Mouse (Mus musculus) monocyte, adult 2 months (primary cell): ENCODE data around the gene Tead2.

Experiments used
- DNase-seq, 2 experiments: peaks; one replicate each; pipeline ENCODE4 v3.0.0; 2022; ENCODE audit warnings: low spot score in 2 of 2, low read depth in 1 of 2

Tead2 gene

DNA sequence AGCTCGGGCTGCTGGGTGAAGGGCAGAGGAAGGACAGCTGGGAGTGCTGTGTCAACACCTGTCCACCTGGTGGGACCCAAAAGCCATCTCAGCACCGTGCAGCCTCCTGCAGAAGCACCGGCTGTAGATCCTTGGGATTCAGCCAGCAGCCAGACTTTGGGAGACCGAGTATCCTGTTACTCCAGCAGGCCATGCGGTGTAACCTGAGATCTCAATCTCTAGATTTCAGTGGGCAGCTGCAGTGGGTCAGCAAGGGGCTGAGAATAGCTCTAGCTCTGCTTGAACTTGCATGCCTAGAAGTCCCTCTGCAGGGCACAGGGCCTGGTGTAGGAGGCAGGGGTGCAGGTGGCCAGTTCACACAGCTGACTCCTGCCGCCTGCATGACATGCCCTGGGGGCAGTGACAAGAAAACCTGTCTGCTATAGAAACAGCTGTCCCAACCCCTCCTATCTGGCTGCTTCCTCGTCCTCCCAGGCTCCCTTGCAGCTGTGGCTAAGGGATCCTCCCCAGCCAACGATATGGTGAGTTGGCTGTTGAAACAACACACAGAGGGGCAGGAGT, 23.7 kb upstream of the Tead2 start:
- DNase-seq = no peak

DNA sequence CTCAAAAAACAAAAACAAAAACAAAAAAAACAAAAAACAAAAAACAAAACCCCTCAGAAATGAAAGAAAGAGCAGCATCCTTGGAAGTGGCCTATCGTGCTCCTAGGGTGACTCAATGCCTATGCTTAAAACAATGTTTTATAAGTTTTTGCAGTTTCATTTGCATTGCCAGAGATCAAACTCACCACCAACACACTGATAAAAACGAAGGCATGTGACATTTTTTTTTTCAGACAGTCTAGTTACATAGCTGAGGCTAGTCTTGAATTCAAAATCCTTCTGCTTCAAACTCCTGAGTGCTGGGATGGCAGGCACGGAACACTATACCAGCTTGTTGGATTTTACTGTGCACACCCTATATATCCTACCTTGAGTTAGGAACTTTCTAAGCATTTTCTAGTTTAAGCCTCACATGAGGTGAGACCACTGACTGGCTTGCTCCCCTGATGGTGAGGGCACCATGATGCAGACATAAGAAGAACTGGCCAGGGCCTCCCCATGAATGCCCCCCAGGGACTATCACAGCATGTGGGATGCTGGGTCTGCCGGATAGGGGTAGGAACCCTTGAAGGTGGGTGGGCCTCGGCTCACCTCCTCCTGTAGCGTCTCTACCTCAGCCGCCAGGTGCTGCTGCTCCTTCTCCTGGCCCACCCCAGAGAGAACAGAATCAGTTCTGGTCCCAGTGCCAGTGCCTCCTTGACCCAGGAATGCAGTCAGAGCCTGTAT, 22.8 kb upstream of the Tead2 start:
- DNase-seq = no peak

DNA sequence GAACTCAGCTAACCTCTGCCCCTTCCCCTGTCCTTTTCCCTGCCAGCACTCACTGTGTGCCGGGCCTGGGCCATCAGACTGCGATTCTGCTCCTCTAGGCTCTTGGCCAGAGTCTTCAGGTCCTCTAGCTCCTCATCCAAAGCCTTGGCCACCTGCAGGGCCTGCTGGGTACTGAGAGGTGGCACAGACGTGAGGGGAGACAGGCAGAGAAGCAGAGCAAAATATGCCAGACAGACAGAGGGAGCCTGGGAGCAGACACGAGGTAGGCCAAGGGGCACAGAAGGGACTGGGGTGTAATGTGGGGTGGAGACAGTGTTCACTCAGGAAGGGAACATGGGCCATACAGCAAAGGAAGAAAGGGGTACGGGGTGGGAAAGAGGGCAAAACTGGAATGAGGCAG, 22.1 kb upstream of the Tead2 start:
- DNase-seq = no peak

DNA sequence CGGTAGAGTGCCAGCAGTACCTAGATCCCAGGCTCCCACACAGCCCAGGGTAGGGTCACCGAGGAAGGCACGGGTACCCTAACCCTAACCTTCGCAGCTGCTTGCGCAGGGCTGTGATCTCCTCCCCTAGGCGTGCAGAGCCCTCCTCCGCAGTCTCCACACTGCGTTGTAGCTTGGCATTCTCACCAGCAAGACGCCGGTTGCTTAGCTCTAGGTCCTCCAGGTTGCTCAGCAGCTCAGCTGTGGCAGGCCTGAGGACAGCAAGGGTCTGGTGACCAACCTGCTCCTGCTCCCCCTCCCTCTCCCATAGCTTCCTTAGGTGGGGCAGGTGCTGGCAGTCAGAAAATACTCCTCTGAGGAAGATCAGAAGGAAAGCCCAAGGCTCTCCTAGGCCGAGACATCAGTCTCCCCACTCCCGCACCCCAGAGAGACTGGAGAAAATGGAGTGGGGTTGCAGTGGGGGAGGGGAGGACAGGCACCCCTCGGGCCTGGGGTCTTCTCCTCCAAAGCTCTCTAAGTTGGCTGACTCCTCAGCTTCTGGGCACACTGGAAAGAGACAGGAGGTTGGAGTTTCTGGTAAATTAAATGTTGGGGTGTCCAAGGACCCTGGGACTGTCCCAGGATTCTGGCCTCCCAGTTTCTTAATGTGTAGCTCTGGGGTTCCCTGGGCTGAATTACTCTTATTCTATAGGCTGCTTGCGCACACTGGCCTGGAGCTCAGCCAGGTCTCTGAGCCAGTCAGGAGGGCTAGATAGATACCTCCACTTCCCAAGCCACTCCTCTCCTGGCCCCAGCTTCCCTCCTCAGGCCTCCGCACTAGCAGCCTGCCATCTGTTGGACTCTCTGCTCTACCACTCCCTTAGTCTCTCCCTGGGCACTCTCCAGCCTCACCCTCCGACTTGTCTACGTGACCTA, 21.4 kb upstream of the Tead2 start:
- no peak for DNase-seq

DNA sequence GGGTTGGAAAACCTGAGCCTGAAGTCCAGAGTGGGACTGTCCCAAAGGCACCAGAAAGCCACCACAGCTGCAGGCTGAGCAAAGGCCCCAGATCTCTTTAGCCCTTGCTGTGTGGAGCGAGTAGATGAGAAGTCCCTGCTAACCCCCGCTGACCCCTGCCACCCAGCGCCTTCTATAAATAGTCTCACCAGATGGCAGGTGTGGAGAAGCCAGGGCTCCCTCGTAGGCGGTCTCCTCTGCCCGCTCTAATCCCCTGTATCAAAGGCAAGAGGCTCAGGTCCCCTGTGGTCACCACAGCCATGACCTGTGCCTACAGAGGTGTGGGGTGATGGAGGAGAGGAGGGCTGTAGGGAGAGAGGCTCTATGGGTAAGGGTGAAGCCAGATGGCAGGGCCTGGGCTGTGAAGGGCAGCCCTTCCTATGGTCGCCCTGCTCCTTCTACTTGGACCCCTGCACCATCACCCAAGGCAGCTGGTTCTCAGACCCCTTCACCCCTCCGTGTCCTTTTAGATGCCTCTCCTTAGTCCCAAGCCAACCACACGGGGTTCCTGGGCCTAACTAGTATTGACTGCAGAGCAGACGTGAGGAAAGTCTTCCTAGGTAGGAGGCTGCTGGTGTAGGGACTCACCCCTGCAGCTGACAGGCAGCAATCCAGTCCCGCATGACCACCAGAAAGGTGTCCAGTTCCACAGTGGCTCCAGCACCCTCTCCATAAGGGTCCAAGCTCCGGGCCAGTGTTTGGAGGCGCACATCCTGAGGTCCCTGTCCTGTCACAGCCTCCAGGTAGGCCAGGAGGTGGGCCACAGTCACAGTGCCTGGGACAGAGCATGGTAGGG, 20.0 kb upstream of the Tead2 start:
- no peak for DNase-seq

DNA sequence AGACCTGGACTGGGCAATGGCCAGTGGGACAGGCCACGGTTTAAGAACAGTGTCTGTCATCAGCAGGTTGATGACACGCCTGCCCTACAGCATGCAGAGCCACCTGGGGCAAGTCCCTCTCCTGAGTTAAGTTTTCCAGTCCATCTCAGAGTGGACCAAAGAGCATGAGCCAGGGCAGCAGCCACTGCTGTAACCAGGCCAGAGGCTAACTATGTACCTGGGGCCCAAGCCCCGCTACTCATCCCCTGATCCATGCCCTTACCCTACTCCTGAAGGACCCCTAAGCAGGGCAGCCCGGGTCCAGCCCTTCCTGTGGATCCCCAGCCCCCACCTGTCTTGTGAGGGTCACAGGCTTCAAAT, 19.4 kb upstream of the Tead2 start:
- no peak for DNase-seq

DNA sequence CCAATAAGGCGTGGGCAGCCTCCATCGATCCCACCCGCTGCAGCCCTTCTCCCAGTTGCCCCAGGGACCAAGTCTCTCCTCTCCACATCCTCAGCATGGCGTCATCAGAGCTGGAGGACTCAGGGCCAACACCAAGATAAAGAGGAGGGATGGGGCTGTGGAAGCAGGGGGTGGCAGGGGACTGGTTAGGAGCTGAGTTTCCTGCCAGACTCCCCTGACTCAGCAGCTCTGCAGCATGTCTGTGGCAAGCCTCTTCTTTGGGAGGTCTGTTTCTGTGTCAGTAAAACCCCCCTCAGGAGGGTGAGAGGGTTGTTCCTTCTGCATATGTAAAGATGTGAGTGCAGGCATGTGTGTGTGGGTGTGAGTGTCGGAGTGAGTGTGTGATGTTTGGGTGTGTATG, 18.6 kb upstream of the Tead2 start:
- no peak for DNase-seq

DNA sequence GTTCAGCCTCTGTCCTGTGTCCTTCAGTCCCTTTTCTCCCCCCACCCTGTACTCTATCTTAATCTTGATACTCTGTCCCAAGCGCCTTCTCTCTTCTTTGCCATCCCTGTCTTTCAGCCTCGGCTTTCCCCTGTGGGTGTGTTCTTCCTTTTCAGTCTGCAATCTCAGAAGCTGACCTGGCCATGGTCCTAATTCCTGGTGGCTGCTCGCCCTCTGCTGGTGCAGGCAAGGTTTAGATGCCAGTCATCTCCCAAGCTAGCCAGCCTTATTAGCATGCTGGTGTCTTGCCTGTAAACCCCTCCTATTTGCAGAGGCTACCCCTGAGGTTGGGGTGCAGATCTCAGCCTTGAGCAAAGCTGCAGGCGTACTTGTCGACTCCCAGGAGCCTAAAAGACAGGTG, 17.1 kb upstream of the Tead2 start:
- peak in 1 of 2 experiments; percentile 47 for DNase-seq

DNA sequence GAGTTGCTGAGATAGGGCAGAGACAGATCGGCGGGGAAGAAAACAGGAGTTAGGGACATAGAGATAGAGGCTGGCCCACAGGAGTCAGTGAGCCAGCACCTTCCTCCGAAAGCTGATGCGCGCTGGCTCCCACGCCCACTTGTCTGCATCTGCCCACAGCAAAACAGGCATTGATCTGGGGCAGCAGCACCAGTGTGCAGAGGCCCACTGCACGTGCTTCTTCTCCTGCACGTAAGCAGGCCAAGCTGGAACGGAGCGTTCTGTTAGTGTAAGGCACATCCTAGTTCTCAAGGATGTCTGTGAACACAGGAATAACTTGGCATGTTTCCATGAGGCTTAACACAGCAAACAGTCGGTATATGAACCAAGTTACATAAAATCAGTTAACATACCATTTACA, 16.6 kb upstream of the Tead2 start:
- no peak for DNase-seq

DNA sequence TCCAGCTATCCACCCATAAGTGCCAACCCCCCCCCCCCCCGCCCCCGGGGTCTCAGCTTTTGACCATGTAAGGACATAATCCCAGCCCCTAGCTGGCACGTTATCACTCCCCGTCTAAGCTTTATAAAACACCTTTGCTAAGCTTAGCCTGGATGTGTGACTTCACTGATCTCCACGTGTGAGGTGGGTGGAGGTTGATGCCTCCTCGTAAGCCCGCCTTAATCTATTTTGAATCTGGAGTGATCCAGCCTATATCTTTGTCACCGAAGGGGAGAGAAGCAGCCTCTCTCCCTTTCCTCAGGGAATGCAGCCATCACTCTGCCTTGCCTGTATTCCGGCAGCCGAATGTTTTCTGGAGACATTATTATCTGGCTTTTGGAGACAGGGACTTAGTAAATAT, 12.9 kb upstream of the Tead2 start:
- no peak for DNase-seq

DNA sequence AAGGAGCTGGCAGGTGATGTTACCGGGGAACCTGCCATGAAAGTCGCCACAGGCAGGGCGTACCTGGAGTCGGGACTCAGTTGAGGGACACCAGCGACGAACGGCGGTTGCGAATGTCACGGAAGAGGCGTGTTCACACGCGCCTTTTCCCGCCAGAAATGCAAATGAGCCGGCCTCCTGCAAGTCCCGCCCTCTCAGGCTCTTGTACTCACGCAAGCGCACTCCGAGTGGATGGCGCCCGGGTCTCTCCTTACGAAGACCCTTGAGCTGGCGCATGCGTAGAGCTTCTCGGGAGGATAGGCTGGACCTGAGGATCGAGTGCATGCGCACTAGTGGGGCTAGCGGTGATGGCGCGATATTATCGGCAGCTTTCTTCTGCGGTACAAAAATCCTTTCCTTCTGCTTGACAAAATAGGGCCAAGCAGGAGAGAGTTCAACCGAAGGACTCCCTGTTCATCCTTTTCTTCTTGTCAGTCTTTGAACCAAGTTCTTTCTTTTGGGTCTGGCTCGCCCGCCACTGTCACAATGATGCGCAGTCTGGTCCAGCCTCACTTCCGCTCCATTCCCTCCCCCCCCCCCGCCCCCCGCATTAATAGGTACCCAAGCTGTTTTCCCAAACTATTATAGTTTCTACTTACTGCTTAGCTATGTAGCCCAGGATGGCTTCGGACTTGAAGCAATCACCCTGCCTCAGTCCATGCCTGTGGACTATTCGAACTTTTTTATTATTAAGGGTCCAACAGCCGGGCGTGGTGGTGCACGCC, 11.0 kb upstream of the Tead2 start, which contains the start of gene Ccdc155:
Gene Ccdc155, minus strand, starts transcription at position 513 of the 764 bp plus-strand sequence.
- DNase-seq = peak; percentile 44 to 50

DNA sequence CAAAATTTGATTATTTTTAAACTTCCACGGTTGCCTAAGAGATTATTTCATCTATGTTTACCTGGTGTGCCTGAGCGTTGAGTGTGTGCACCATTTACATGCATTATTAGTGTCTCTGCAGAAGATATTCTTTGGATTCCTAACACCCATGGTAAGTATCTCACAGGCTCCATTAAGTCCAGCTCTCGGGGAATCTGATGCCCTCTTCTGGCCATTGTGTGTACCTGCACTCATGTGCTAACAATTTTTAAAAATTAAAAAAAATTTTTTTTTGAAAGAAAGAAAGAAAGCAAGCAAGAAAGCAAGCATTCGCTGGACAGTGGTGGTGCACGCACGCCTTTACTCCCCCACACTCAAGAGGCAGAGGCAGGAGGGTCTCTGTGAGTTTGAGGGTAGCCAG, 7.3 kb upstream of the Tead2 start:
- DNase-seq = no peak

DNA sequence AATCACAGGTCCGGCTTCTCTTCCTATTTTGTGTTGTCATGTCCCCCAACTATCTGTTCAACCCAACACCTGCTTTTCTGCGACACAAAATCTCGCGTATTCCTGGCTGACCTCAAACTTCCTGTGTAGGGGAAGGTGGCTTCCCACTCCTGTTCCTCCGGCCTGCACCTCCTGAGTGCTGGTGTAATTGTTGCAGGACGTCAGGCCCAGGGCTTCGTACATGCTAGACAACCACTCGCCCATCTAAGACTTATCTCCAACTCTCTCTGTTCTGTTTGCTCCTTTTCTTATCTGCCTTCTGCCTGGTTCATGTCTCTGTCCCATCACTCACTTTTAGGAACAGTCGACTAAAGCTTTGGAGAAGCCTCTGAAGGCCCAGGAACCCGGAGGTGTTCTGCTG, 4.5 kb upstream of the Tead2 start:
- no peak for DNase-seq

DNA sequence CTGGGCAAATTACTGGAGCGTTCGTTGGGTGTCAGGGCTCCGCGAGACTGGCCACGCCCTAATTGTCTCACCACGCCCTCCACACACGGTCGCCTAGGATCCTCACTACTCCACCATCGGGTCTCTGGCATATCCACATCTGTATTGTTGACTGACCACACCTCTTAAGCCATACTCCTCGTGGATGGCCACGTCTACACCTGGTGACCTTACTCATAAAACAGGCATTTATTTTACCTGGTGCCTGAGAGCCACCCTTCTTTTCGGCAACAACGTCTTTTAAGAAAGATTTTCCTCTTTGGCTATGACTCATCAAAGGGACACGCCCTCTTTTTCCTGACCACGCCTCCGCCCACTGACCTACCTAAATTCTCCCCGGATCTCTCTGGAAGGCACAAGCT, 3.7 kb upstream of the Tead2 start, which contains the start of gene Dkkl1:
Gene Dkkl1, minus strand, starts transcription at position 297 of the 401 bp plus-strand sequence.
- DNase-seq = no peak

DNA sequence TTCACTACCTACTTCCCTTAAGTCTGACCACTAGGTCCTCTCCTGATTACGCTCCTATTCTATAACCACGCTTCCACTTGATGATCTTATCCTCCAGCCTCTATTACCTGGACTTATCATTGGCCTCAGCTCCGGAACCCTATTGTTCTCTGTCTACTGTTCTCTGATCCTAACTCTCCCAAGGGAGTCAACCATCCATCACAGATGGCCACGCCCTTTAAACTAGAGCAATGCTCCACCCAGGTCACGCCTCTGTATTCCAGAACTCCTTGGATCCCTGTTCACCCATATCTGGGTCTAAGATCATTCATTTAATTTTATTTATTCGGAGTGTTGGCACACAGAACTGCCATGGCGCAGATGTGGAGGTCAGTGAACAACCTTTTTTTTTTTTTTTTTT, 3.2 kb upstream of the Tead2 start:
- DNase-seq = no peak

DNA sequence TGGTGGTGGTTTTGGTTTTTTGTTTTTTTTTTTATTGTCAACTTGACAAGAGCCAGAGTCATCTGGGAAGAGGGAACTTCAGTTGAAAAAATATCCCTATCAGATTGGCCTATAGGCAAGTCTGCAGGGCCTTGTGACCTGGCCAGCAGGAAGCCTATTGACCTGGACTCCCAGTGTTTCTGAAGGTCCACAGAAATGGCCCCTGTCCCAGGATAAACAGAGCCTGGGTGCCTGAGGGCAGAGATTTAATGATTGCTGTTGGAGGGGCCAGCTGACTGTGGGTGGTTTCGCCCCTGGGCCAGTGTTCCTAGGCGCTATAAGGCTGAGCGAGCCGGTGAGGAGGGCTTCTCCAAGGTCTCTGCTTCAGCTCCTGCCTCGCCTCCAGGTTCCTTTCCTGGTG, 1.8 kb upstream of the Tead2 start:
- no peak for DNase-seq

DNA sequence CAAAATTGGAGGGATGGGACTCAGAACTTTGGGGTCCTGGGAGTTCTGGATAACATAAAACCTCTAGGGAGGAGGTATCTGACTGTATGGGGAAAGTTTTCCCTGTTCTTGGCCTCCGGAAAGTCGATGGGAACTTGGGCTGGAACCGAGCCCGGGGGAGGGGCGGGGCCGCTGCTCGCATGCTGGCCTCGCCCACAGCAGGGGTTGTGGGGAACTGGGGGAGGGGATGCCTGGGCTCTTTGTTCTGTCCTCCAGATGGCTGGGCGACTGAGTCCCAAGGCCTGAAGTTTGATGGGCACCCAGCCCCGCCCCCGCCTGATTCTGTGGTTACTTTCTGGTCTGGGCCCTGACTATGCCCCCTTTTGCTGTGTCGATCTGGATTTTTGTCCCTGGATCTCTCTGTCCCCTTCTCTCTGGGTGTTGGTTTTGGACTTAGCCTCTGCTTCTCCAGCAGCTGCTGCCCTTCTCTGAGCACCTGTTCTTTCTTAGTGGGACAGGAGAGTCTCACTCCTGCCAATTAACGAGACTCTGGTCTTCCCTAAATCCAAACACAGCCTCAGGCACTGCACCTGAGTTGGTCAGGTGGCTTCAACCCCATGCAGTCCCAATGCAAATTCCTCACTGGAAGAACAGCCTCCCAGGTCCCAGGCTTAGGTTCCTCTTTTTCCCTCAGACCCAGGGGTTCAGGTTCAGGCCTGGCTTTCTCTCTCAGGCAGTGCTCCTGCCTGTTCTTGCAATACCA, 1.1 kb downstream of the Tead2 start:
- no peak for DNase-seq

DNA sequence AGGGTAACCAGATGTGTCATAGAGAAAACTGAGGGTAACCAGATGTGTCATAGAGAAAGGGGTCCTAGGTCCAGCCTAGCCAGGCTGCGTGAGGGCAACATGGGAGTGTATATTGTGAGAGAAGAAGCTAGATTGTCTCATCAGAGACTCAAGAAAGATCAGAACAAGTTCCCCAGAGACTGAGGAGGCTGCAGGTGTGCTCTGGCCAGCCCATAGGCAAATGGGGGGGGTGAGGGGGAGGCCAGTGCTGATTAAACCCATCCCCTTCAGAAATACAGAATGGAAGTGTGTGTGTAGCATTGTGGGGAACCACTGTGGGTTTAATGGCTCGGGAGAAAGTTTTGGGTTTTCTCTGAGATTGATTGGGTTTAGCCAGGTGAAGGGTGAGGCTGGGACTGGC, 6.1 kb downstream of the Tead2 start:
- no peak for DNase-seq

DNA sequence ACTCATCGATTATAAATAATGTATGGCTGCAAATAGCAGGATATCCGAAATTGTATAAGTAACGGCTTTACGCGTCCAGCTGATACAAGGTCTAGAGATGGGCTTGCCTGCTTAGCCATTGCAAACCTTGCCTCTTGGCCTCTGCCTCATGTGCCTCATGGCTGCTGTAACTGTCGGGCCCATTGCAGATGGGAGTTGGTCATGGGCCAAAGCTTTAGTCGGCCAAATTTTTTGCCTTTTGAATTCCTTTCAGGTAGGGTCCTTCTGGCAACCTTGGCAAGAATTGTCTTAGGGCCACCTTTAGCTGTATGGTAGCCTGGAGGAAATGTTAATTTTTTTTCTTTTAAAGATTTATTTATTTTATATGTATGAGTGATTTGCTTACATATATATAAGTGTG, 9.3 kb downstream of the Tead2 start:
- DNase-seq = no peak

DNA sequence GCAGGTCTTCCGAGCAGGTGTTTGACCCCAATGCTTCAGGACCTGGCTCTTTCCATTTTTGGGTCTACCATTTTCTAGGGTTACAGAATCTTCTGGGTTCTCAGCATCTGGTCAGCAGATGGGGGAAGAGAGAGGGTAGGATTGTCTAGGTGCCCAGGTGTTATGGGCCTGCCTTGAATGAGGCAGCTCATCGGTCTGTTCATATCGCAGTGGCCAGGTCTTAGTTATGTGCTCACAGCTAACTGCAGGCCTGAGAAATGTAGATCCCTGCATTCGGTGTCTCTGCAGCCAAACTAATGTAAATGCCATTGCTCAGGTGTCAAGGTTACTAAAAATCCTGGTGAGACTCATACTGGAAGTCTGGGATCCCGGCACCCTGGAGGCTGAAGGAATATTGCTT, 10.9 kb downstream of the Tead2 start:
- no peak for DNase-seq
